Mouse (Mus musculus): ENCODE measurements at regions not wholly inside any gene's neighbourhood (a gene's known extent, or its start where the extent isn't known, plus 50 kb on each side); places are given as distances from the start of the nearest gene placed in this dataset.

DNA sequence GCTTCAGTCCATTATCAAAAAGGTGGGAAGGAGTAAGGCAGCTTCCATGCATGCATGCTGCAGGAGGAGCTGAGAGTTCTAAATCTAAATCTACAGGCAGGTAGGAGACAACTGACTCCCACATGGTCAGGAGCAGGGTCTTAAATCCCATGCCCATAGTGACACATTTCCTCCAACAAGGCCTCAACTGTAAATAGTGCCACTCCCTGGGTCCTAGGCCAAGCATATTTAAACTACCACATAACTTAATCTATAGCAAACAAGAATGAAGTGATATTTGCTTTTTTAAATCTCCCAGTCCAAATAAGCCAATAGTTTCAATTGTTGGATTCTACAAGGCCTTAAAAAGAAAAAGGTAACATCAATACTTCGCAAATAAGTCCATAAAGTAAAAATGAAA, 1345.4 kb upstream of the Dsel start:
- DNase-seq (ENCODE audit: low read depth, low spot score), result no peak

DNA sequence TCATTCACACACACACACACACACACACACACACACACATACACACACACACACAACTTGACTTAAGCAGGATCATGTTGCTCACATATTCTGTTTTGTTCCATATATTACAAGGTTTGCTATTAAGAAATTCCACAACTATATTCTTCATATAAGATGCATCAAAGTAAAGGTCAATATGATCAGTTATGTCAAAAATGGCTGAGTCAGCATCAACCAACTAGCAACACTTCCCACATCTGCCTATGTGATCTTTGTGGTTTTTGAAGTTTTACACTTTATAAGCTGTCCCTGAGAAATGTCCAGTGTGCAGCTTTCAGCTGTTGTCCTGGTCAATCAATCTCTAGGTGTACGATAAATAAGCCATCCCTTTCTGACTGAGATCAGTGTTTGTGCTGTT, 1339.3 kb upstream of the Dsel start:
- DNase-seq (ENCODE audit: low read depth, low spot score), result no peak

DNA sequence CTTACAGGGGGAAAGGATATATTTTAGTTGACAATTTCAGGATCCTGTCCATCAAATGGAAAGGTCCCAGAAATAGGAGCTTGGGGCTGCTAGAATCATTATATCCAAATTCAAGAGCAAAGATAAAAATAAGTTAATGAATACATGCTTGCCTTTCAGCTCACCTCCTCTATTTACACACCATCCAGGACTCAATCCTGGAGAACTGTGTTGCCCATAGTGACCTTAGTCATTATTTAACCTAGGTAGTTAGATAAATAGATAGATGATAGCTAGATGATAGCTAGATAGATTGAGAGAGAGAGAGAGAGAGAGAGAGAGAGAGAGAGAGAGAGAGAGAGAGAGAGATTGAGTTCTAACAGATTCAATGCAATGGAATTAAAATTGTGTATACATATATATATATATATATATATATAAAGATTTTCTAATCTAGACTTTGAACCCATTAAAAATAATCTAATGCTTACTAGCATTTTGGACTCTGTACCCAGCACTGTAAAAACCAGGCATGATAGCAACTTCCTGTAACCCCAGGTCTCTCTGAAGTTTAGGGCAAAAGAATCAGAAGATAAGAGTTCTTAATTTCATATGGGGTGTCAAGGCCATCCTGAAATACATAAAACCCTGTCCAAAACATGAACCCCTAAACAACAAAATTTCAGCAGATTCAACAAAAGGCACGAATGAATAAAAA, 1329.5 kb upstream of the Dsel start:
- DNase-seq (ENCODE audit: low read depth, low spot score), result no peak

DNA sequence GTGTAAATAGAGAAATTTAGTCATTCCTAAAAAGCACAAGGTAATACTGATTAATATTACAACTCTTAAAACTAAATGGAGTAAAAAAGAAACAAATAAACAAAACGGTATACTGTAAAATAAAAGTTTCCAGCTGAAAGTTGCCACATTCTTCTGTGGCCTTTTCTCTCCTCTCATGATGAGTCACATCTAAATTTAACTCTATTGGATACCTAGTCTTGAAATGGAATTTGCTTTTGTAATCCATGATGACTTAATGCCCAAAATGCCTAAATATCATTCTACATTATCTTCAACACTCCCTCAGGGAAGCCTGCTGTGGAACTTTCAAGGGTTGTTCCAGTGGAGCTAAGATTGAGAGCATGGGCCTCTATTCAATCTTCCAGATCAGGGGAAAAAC, 1298.5 kb upstream of the Dsel start:
- no peak for DNase-seq (ENCODE audit: low read depth, low spot score)
